Mouse (Mus musculus): Measurements from ENCODE around the gene Tyk2. TPM values are rescaled to one million over a fixed set of nuclear protein-coding genes. Genes with fewer than 3 reads are reported as not detected.

The Tyk2 gene
- polyA plus RNA-seq, 2 experiments = 10.6 to 20.9 TPM

DNA sequence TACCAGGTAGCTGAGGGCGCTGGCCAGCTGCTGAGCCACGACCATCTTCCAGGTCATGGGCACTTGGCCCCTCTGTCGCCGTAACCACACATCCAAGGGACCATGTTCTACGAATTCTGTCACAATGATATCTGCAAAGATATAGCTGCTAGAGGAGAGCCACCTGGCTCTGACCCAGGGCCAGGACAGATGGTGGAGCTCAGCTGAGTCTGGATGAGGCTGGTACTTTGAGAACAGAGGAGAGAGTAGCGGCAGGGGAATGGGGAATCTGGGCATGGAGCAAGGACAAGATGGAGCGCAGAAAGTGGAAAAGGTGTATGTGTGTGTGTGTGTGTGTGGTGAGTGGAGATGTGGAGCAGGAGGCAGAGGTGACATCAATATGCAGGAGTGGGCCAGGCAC, 16.9 kb downstream of the Tyk2 start:
- no peak for DNase-seq (ENCODE audit: low spot score)
- 91% methylated on average over 7 of the region's 7 CpGs for WGBS

GRCm38 (mm10) chr9:21113751-21114150, 17.3 kb downstream of the Tyk2 start:
- ATAC-seq (ENCODE audit: low FRiP score, low read depth) (no peak), DNase-seq (ENCODE audit: low spot score) (no peak)
- Histone ChIP-seq H3K9me3 (ENCODE audit: control insufficient read depth, low read length) (no peaks in the 10 kb centered on the region), H3K27ac (replicated peaks; ENCODE audit: low read depth, low read length) (no peak overlapping the region), H3K4me1 (ENCODE audit: control insufficient read depth, insufficient read depth, low read length) (no peaks in the 10 kb centered on the region), H3K4me2 (replicated peaks; ENCODE audit: low read depth, low read length, severe bottlenecking) (no peak overlapping the region), H3K4me3 (replicated peaks; ENCODE audit: low read length) (no peak overlapping the region), H3K36me3 (ENCODE audit: control insufficient read depth, insufficient read depth, low read length) (0 out of 2 replicates have a peak, but pooled peaks cover 5% of the 10 kb centered on the region), H3K9ac (ENCODE audit: low read depth, low read length, severe bottlenecking) (no peak overlapping the region), H3K27me3 (ENCODE audit: control insufficient read depth, insufficient read depth, low read length) (no peaks in the 10 kb centered on the region)
- TF ChIP-seq POLR2A (IDR thresholded peaks at IDR 0.05; ENCODE audit: borderline replicate concordance, extremely low read depth, insufficient read depth, insufficient read length) = no peak
- 82% methylated on average over 6 of the region's 6 CpGs for WGBS

More for the DNA sequence above, 16.9 kb downstream of the Tyk2 start:
- no peak for TF ChIP-seq POLR2A (IDR thresholded peaks at IDR 0.05; ENCODE audit: borderline replicate concordance, extremely low read depth, insufficient read depth, insufficient read length)
- ATAC-seq (ENCODE audit: low FRiP score, low read depth) = no peak
- Histone ChIP-seq H3K9me3 (ENCODE audit: control insufficient read depth, low read length) (no peaks in the 10 kb centered on the region), H3K4me2 (replicated peaks; ENCODE audit: low read depth, low read length, severe bottlenecking) (no peak overlapping the region), H3K4me3 (replicated peaks; ENCODE audit: low read length) (no peak overlapping the region), H3K4me1 (ENCODE audit: control insufficient read depth, insufficient read depth, low read length) (no peaks in the 10 kb centered on the region), H3K27me3 (ENCODE audit: control insufficient read depth, insufficient read depth, low read length) (no peaks in the 10 kb centered on the region), H3K9ac (ENCODE audit: low read depth, low read length, severe bottlenecking) (no peak overlapping the region), H3K27ac (replicated peaks; ENCODE audit: low read depth, low read length) (no peak overlapping the region), H3K36me3 (ENCODE audit: control insufficient read depth, insufficient read depth, low read length) (0 out of 2 replicates have a peak, but pooled peaks cover 5% of the 10 kb centered on the region)

- no peak overlapping the region for H3K4me3 ChIP-seq (replicated peaks; ENCODE audit: low read length)
- no peak for TF ChIP-seq POLR2A (IDR thresholded peaks at IDR 0.05; ENCODE audit: borderline replicate concordance, extremely low read depth, insufficient read depth, insufficient read length)
- DNase-seq (ENCODE audit: low spot score) (no peak), ATAC-seq (ENCODE audit: low FRiP score, low read depth) (no peak)
- H3K9ac ChIP-seq (ENCODE audit: low read depth, low read length, severe bottlenecking) = no peak overlapping the region
- WGBS = 50% methylated on average over 23 of the region's 23 CpGs
- no peak overlapping the region for H3K4me2 ChIP-seq (replicated peaks; ENCODE audit: low read depth, low read length, severe bottlenecking)
- no peaks in the 10 kb centered on the region for H3K27me3 ChIP-seq (ENCODE audit: control insufficient read depth, insufficient read depth, low read length)
- no peaks in the 10 kb centered on the region for H3K9me3 ChIP-seq (ENCODE audit: control insufficient read depth, low read length)
- no peak overlapping the region for H3K27ac ChIP-seq (replicated peaks; ENCODE audit: low read depth, low read length)
- no peaks in the 10 kb centered on the region for H3K4me1 ChIP-seq (ENCODE audit: control insufficient read depth, insufficient read depth, low read length)
- peaks cover 3% of the 10 kb centered on the region; the same call in 1 of the 2 replicates for H3K36me3 ChIP-seq (ENCODE audit: control insufficient read depth, insufficient read depth, low read length)
Observed at GRCm38 (mm10) chr9:21107607-21108237, 23.3 kb downstream of the Tyk2 start.

- ATAC-seq (ENCODE audit: low FRiP score, low read depth) (no peak), DNase-seq (ENCODE audit: low spot score) (no peak)
- 72% methylated on average over 5 of the region's 5 CpGs for WGBS
- peaks cover 3% of the 10 kb centered on the region; the same call in 1 of the 2 replicates for H3K36me3 ChIP-seq (ENCODE audit: control insufficient read depth, insufficient read depth, low read length)
- no peak overlapping the region for H3K27ac ChIP-seq (replicated peaks; ENCODE audit: low read depth, low read length)
- no peaks in the 10 kb centered on the region for H3K4me1 ChIP-seq (ENCODE audit: control insufficient read depth, insufficient read depth, low read length)
- H3K4me2 ChIP-seq (replicated peaks; ENCODE audit: low read depth, low read length, severe bottlenecking) = no peak overlapping the region
- TF ChIP-seq POLR2A (IDR thresholded peaks at IDR 0.05; ENCODE audit: borderline replicate concordance, extremely low read depth, insufficient read depth, insufficient read length) = no peak
- no peak overlapping the region for H3K4me3 ChIP-seq (replicated peaks; ENCODE audit: low read length)
- H3K27me3 ChIP-seq (ENCODE audit: control insufficient read depth, insufficient read depth, low read length) = no peaks in the 10 kb centered on the region
- no peak overlapping the region for H3K9ac ChIP-seq (ENCODE audit: low read depth, low read length, severe bottlenecking)
- no peaks in the 10 kb centered on the region for H3K9me3 ChIP-seq (ENCODE audit: control insufficient read depth, low read length)
Observed at GRCm38 (mm10) chr9:21105760-21106564, 25.1 kb downstream of the Tyk2 start.

GRCm38 (mm10) chr9:21104814-21105213, 26.2 kb downstream of the Tyk2 start:
- Histone ChIP-seq H3K4me1 (ENCODE audit: control insufficient read depth, insufficient read depth, low read length) (no peaks in the 10 kb centered on the region), H3K27me3 (ENCODE audit: control insufficient read depth, insufficient read depth, low read length) (no peaks in the 10 kb centered on the region), H3K27ac (replicated peaks; ENCODE audit: low read depth, low read length) (no peak overlapping the region), H3K4me2 (replicated peaks; ENCODE audit: low read depth, low read length, severe bottlenecking) (no peak overlapping the region), H3K36me3 (ENCODE audit: control insufficient read depth, insufficient read depth, low read length) (peaks cover 3% of the 10 kb centered on the region; the same call in 1 of the 2 replicates), H3K9me3 (ENCODE audit: control insufficient read depth, low read length) (no peaks in the 10 kb centered on the region), H3K9ac (ENCODE audit: low read depth, low read length, severe bottlenecking) (no peak overlapping the region), H3K4me3 (replicated peaks; ENCODE audit: low read length) (no peak overlapping the region)
- no peak for TF ChIP-seq POLR2A (IDR thresholded peaks at IDR 0.05; ENCODE audit: borderline replicate concordance, extremely low read depth, insufficient read depth, insufficient read length)
- 81% methylated on average over 6 of the region's 6 CpGs for WGBS
- ATAC-seq (ENCODE audit: low FRiP score, low read depth) (no peak), DNase-seq (ENCODE audit: low spot score) (no peak)
